Mouse (Mus musculus): ENCODE results near the gene Ccr8.

The Ccr8 gene

GRCm38 (mm10) chr9:120131784-120132288 is 39.9 kb downstream of the Ccr8 start:
- no peak for DNase-seq (ENCODE audit: low spot score in 2 of 2)

GRCm38 (mm10) chr9:120132980-120133754 is 41.3 kb downstream of the Ccr8 start:
- no peak for DNase-seq (ENCODE audit: low spot score in 2 of 2)

GRCm38 (mm10) chr9:120133755-120134475 is 42.0 kb downstream of the Ccr8 start:
- no peak for DNase-seq (ENCODE audit: low spot score in 2 of 2)

- DNase-seq (ENCODE audit: low spot score in 2 of 2) = no peak
These were observed 42.7 kb downstream of the Ccr8 start for GRCm38 (mm10) chr9:120134529-120135160.

- no peak for DNase-seq (ENCODE audit: low spot score in 2 of 2)
These were observed 43.5 kb downstream of the Ccr8 start for GRCm38 (mm10) chr9:120135454-120135853.

GRCm38 (mm10) chr9:120140652-120141051 is 48.7 kb downstream of the Ccr8 start:
- peak; percentile 72 to 81 for DNase-seq (ENCODE audit: low spot score in 2 of 2)

GRCm38 (mm10) chr9:120144474-120144873 is 52.6 kb downstream of the Ccr8 start:
- DNase-seq (ENCODE audit: low spot score in 2 of 2) = no peak
